Mouse (Mus musculus): ENCODE data around the gene AC129217.1.

Gene AC129217.1

DNA sequence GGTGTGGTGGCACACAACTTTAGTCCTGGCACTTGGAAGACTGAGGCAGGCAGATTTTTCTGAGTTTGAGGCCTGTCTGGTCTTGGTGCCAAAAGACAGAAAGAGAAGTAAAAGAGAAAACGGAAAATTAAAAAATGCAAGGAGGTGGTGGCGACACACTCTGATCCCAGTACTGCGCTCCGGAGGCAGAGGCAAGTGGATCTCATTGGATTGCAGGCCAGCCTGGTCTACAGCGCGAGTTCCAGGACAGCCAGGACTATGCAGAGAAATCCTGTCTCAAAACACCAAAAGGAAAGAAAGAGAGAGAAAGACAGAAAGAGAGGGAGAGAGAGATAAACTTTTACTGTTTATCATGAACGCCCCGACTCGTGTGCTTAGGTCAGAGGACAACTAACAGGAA, 41.3 kb downstream of the AC129217.1 start:
- DNase-seq (ENCODE audit: low spot score): no peak

DNA sequence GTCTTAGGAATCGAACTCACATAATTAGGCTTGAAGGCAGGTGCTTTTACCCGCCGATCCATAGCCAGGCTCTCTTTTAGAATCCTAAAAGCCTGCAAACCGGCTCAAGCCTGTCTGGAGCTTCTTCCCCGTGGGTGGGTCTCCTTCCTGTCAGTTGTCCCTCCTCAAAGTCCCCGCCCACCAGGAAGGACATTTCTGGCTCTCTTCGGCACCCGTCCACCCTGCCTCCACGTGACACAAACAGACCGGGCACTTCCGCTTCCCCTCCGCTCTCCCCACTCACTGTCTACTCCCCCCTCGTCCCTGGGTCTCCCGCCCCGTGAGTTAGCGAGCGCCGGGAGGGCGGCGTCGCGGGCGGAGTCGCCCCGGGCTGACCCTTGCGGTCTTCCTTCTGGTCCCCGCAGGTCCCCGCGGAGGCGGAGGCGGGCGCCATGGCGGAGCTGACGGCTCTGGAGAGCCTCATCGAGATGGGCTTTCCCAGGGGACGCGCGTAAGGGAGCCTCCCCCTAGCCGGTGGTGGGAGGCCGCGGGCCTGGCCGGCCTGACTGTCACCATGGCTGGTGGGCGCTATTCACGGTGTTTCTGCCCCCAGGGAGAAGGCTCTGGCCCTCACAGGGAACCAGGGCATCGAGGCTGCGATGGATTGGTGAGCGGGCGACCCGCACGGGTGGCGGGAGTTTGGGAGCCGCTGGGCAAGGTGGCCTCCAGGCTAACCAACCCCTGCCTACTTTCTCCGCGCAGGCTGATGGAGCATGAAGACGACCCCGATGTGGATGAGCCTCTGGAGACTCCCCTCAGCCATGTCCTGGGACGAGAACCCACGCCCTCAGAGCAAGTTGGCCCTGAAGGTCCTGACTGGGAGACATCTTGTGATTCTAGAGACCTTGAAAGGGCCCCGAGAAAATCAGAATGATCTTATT, 42.0 kb downstream of the AC129217.1 start, which contains the start of gene Ubxn1:
TSS of gene Ubxn1 (plus strand) at position 230 of the 920 bp plus-strand sequence.
- peak; percentile 97 for DNase-seq (ENCODE audit: low spot score)

DNA sequence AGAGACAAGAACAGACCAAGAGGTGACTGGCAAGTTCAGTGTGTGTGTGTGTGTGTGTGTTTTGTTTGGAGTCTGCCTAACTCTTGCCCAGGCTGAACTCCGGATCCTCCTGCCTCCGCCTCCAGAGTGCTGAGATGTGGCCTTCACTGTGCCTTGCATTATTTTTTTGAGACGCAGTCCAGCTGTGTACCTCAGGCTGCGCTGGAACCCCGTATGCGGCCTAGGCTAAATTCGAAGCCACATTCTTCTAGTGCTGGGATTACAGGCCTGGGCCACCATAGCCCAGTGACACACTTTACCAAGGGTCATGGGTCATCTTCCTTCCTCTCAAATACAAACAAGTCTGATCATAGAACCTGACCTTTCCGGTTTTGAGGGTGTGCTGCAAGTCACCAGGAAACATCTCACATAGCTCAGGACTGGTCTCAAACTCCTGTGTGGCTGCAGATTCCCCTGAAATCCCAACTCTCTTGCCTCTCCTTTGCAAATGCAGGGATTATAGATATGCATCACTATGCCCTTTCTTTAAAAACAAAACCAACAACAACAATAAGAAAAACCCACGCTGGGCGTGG, 42.8 kb downstream of the AC129217.1 start:
- DNase-seq (ENCODE audit: low spot score): no peak

DNA sequence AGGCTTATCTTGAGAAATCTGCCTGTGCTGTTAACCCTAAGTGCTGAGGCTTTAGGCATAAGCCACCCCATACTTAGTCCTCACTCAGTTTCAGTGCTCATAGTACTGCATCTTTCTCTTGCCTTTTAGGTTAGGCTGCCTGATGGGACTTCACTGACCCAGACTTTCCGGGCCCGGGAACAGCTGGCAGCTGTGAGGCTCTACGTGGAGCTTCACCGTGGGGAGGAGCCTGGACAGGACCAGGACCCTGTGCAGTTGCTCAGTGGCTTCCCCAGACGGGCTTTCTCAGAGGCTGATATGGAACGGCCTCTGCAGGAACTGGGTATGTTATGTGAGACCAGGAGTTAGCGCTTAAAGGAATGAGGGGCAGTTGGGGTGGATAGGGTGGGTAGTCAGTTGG, 45.5 kb downstream of the AC129217.1 start:
- no peak for DNase-seq (ENCODE audit: low spot score)

DNA sequence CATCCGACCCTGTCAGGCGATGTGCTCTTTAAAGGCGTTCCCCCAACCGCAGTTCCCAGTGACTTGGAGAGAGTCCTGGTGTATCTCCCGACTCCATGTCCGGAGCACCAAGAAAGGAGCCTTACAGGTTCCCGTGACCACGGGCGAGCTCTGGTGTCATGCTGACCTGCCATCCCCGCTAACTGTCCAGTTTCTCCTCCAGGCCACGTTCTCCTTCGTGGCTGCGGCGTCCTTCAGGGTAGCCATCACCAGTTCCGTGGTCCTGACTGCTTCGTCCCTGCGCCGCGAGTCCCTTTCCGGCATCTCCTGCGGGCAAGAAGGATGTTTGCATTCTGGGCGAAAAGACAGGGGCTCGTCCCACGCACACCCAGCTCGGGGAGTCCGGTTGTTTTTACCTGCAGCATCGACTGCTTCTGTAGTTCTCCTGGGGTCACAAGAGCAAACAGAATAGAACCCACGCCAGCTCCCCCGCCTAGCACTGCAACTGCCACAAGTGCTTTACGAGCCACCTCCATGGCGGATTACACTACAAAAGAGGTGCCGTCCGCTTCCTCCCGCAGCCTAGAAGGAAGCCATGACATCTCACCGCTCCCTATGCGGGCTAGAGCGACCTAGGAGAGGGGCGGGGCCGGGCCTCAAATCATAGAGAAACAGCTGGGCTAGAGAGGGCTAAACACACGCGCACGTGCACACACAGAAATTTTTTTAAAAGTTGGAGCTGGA, 50.9 kb downstream of the AC129217.1 start, which contains the start of gene Uqcc3:
TSS of gene Uqcc3 (minus strand) at position 613 of the 723 bp plus-strand sequence.
- peak; percentile 89 for DNase-seq (ENCODE audit: low spot score)

DNA sequence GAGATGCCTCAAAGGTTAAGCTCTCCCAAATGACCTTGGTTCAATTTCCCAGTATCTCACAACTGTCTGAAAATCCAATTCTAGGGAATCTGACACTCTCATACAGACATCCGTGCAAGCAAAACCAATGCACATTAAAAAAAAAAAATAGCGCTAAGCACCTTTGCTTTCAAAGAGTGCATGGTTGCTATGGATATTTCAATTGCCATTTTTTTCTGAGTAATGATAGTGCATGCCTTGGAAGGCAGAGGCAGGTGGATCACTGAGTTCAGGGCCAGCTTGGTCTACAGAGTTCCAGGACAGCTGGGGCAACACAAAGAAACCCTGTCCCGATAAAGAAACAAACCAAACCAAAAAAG, 51.4 kb downstream of the AC129217.1 start:
- DNase-seq (ENCODE audit: low spot score): no peak

DNA sequence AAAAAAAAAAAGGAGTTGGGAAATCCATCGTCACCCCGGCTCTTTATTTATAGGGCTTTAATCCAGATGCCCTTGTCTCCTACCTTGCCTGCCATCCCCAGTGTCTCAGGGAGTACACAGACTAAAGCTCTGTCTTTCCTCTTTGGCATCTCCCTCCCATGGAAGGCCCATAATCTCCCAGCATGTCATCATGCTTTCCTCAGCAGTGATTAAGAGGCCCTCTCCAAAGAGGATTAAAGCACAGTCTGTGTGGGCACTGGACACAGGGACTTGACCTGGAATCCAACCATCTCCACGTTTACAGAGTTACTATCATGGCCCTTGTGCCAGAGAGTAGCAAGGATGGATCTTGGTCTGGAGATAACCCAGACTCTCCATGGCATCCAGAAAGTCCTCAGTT, 54.0 kb downstream of the AC129217.1 start, which contains the start of the genes Lbhd1 and Gm49403:
TSS of gene Lbhd1 (plus strand) at position 117 of the 400 bp plus-strand sequence.
TSS of gene Gm49403 (plus strand) at position 315 of the 400 bp plus-strand sequence.
- no peak for DNase-seq (ENCODE audit: low spot score)

DNA sequence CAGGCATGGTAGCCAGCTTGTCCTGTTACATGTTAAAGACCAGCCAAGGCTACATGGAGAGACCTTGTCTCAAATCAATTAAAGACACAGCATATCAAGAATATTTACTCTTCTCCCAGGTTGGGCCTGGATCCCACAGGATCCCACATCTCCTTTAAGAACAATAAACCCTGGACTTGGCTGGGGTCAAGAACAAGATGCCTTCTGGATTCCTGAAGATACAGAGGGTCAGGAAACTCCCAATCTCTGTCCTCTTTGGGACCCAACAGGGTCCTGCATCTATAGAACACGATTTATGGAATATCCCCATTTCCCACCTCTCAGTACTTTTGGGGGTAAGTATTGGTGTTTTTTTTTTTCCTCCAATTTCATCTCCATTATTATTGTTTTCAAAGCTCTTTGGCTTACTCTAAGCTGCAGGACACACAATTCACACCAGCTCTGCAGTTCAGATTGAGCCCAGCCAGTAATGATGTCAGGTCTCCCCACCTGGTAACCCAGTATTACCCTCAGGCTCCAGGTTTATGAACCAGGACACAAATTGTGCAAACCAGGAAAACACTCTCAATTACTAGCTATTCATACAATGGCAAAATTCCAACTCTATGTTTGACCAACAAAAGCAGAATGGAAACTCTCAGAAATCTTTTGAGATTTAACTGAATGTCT, 57.5 kb downstream of the AC129217.1 start:
- no peak for DNase-seq (ENCODE audit: low spot score)

DNA sequence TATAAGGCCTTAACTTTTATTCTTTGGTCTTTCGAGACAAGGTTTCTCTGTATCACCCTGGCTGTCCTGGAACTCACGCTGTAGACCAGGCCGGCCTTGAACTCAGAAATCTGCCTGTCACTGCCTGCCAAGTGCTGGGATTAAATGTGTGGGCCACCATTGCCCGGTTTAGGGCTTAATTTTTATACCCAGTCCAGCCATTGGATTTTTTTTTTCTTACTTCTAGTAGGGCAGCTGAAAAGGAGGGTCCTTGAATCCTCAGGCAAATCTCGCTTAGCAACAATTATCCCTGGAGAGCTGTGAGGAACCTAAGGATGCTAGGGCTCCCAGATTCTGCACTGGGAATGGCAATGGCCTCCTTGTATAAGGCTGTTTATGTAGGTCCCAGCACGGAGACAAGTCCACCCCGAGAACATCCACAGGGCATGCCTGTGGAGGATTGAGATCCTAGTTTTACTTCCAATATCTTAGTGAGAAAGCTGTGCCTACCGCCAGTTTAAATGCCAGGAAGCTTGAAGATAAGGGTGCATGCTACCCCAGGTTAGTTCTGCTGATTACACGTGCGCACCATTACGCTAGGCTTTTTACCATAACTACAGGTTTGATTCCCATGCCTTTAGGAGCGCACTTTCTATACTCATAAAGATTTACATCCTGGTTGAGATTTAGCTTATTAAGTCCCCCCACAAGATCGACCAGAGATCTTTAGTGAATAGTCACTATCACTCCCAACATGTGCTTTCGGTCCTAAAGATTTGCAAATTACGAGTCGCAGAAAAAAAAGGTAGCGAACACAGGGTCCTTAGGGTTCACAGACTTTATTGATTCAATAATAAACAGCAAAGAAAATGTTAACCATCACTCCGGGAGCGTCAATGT, 58.3 kb downstream of the AC129217.1 start:
- DNase-seq (ENCODE audit: low spot score): no peak

DNA sequence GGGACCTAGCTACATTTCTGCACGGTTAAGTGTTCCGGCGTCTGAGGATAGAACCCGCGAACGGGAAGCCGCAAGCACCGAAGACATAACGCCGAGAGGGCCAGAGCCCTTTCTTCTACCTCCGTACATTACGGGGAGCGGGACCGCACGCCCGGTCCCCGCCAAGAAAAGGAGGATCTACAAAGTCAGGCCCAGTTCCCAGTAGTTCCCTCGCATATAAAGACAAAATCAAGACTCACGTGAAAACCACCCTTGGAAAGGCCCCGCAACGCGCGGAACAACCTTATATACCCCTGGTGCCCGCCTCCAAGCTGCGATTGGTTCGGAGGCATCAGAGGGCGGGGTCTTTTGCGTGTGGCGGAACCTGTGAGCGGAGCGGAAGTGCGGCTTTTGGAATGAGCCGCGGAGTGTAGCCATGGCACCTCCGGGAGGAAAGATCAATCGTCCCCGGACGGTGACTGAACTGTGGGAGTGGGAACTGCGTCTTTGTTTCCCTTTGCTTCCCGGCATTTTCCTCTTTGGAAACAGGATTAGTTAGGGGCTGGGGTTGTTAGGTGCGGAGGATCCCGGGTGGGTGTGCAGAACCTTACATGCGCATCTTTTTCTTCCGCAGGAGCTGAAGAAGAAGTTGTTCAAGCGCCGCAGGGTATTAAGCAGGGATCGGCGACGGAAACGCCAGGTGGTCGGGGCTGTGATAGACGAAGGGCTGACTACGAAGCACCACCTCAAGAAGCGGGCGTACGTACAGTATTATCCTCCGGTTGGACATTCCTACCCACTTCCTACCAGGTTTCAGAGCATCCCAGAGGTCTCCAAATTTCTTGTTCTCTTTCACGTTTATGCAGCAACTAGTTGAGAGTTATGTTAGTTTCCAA, 59.2 kb downstream of the AC129217.1 start, which contains the start of the genes 1810009A15Rik and Gm49416:
TSS of gene 1810009A15Rik (plus strand) at position 343 of the 875 bp plus-strand sequence.
TSS of gene Gm49416 (plus strand) at position 416 of the 875 bp plus-strand sequence.
- DNase-seq (ENCODE audit: low spot score): peak; percentile 95

Data from layer of hippocampus, adult 11-12 months (tissue).